Mouse (Mus musculus) spleen, adult 2 months (tissue): ENCODE results near the gene Sh3d21.

Experiments used
- CTCF ChIP-seq: fragments of 200-500 bp; IDR thresholded peaks from 2 replicates; pipeline ENCODE4 v1.5.1; 2011; ENCODE audit warnings: mild to moderate bottlenecking, inconsistent platforms; ENCODE audit not compliant: insufficient read depth, insufficient read length, insufficient replicate concordance; ENCODE audit errors: extremely low read depth
- POLR2A ChIP-seq: fragments of 200-500 bp; IDR thresholded peaks from 2 replicates; pipeline ENCODE4 v1.6.1; 2011; ENCODE audit warnings: low read depth, low read length, inconsistent platforms

DNA sequence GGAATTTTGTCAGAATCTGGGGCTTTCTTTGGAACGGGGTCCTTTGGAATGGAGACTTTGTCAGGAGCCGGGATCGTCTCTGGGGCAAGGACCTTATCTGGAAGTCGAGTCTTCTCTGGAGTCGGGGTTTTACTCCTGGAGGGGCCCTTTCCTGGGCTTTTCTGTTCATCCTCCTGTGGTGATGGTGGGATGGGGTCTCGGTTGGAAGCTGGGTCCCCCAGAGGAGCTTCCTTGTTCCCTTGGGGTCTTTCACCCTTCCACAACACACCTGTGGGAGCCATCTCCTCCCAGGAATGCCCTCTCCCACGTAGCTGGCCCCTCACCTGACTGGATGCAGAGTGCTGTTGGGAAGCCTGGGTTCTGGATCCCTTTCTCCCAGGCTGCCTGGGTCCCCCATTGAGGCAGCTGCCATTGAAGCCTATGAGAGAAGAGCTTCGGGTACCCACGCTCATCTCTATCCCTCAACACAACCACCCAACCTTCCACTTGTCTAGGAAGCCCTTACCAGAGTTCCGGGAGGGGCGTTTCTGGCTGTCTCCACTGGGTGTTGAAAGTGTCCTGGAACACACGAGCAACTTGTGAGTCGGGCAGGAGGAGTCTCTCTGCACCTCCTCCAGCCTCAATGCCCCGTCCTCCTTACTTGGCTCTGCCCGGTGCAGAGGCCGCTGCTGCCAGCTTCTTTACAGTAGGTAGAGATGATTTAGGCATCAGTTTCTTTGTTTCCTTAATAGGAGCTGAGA lies 11.4 kb downstream of the Sh3d21 start:
- TF ChIP-seq POLR2A: no peak
- TF ChIP-seq CTCF: no peak
